Mouse (Mus musculus) hindbrain, embryonic 11.5 days (tissue): ENCODE data around the gene Gm609. TPM values are rescaled to one million over a fixed set of nuclear protein-coding genes. Genes with fewer than 3 reads are reported as not detected.
"Not testable (repeated sequence)": the region's sequence is repeated elsewhere in the genome, so short reads cannot be mapped to it uniquely, and the experiment has no call there.

Experiments used
- ATAC-seq: fragments of 200-750 bp; cut with Nextera tagmentation; 2 replicates; pipeline ENCODE4 v1.8.0; 2017; ENCODE audit warnings: mild to moderate bottlenecking, moderate TSS enrichment, moderate library complexity; ENCODE audit not compliant: low FRiP score
- DNase-seq: peaks from one replicate; pipeline ENCODE4 v3.0.0-alpha.2; 2015; ENCODE audit warnings: low spot score
- H3K27ac ChIP-seq: fragments of 300-500 bp; sonication (generic); 2 replicates; pipeline ENCODE4 v1.5.1; 2014; ENCODE audit warnings: mild to moderate bottlenecking, low read depth, low read length
- H3K27me3 ChIP-seq: fragments of 300-500 bp; sonication (generic); 2 replicates; pipeline ENCODE4 v1.6.1; 2014; ENCODE audit warnings: mild to moderate bottlenecking, low read length, moderate library complexity, mixed read lengths; ENCODE audit not compliant: control insufficient read depth, insufficient read depth
- H3K36me3 ChIP-seq: fragments of 300-500 bp; sonication (generic); 2 replicates; pipeline ENCODE4 v1.6.1; 2014; ENCODE audit warnings: mild to moderate bottlenecking, low read length, moderate library complexity, mixed read lengths; ENCODE audit not compliant: control insufficient read depth, insufficient read depth
- H3K4me1 ChIP-seq: fragments of 300-500 bp; sonication (generic); replicated peaks from 2 replicates; pipeline ENCODE4 v1.6.1; 2014; ENCODE audit warnings: low read length, mixed read lengths; ENCODE audit not compliant: control insufficient read depth, insufficient read depth
- H3K4me2 ChIP-seq: fragments of 300-500 bp; sonication (generic); replicated peaks from 2 replicates; pipeline ENCODE4 v1.6.1; 2014; ENCODE audit warnings: mild to moderate bottlenecking, low read depth, low read length
- H3K4me3 ChIP-seq: fragments of 300-500 bp; sonication (generic); 2 replicates; pipeline ENCODE4 v1.5.1; 2014; ENCODE audit warnings: low read depth, low read length
- H3K9ac ChIP-seq: fragments of 300-500 bp; sonication (generic); 2 replicates; pipeline ENCODE4 v1.6.1; 2014; ENCODE audit warnings: low read depth, low read length
- H3K9me3 ChIP-seq: fragments of 300-500 bp; sonication (generic); 2 replicates; pipeline ENCODE4 v1.6.1; 2016; ENCODE audit warnings: low read length; ENCODE audit not compliant: control insufficient read depth
- WGBS: fragments of 180-500 bp; shearing (Covaris S2); extraction: QIAGEN DNeasy Blood & Tissue Kit; methylation state at CpG from one replicate; pipeline ENCODE4 v1.1.7; 2014; 5-methylcytosine and 5-hydroxymethylcytosine counted together
- polyA plus RNA-seq: library from polyadenylated mRNA; unstranded; fragments of >200 nt; fragmentation: Nextera tagmentation; extraction: Ambion mirVana; gene quantifications from 2 replicates; pipeline ENCODE4 v1.2.1, GENCODE M21; 2014

Gene Gm609
- polyA plus RNA-seq: not detected in 2 replicates

DNA sequence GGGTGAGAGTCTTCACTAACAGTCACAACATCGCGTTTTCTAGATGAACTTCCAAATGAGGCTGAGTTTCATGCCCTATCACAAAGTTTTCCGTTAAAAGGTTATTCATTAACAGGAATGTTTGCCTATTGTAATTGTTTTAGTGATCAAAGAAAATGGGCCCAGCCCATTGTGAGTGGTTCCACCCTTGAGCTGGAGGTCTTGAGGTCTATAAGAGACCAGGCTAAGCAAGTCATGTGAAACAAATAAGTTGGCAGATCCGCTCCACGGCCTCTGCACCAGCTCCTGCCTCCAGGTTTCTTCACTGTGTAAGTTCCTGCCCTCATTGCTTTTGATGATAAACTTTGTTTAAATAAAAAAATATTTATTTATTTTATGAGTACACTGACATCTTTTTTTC lies at the start of gene Gm609:
Gm609 (minus strand) TSS at position 43 of the 400 bp plus-strand sequence.
- Histone ChIP-seq H3K9ac (no peak within 1 kb of the TSS), H3K36me3 (no peaks in the 10 kb centered on the region), H3K4me3 (no peak within 1 kb of the TSS), H3K4me1 (no peaks in the 10 kb centered on the region), H3K9me3 (no peaks in the 10 kb centered on the region), H3K27me3 (no peaks in the 10 kb centered on the region), H3K4me2 (no peak within 1 kb of the TSS), H3K27ac (no peak within 1 kb of the TSS)
- WGBS: 80% methylated on average over 5 of the region's 5 CpGs
- no peak for DNase-seq
- no peak for ATAC-seq

GRCm38 (mm10) chr16:45542108-45542507 lies 49.3 kb upstream of the Gm609 start:
- Histone ChIP-seq H3K27me3 (no peaks in the 10 kb centered on the region), H3K4me3 (no peak overlapping the region), H3K9ac (no peak overlapping the region), H3K9me3 (no peaks in the 10 kb centered on the region), H3K27ac (no peak overlapping the region), H3K4me2 (no peak overlapping the region), H3K36me3 (no peaks in the 10 kb centered on the region), H3K4me1 (no peaks in the 10 kb centered on the region)
- DNase-seq: no peak
- no peak for ATAC-seq

DNA sequence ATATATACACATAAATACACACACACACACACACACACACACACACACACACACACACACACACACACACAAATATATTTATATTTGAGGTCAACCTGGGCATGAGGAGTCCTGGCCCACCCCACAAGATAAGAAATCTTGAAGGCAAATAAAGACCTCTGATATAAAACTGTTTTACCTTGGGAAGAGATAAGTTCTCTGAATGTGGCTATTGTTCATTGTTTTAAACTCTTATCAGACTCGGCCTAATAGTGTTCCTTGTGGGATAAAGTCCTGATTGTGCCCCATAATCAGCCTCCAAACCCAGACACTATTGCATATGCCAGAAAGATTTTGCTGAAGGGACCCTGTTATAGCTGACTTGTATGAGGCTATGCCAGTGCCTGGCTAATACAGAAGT lies 45.6 kb upstream of the Gm609 start:
- not testable (repeated sequence) for H3K27me3 ChIP-seq, H3K4me1 ChIP-seq, H3K9me3 ChIP-seq, H3K9ac ChIP-seq, H3K27ac ChIP-seq, H3K4me3 ChIP-seq, ATAC-seq, H3K4me2 ChIP-seq, H3K36me3 ChIP-seq, DNase-seq
- 86% methylated on average over 1 of the region's 1 CpGs for WGBS

DNA sequence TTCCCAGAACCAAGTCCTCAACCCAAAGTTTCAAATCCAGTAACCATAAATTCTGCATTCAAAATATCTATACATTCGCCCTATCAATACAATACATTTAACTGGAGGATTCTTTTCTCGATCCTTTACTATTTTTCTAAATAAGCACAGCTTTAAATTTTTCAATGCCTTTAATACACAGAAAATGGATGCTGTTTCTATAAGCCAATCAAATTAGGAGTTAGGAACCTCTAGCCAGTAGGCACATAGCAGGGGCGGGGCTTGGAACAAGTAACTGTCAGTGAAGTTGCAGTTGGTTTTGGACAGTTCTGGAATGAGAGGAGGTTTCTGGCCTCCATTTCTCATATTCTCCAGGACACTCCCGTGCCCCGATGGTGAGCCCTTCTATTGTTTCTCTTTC lies 42.2 kb upstream of the Gm609 start, which contains the start of gene Slc9c1:
Slc9c1 (plus strand) TSS at position 301 of the 400 bp plus-strand sequence.
- H3K36me3 ChIP-seq: no peaks in the 10 kb centered on the region
- no peaks in the 10 kb centered on the region for H3K27me3 ChIP-seq
- H3K27ac ChIP-seq: no peak within 1 kb of the TSS
- no peaks in the 10 kb centered on the region for H3K9me3 ChIP-seq
- no peaks in the 10 kb centered on the region for H3K4me1 ChIP-seq
- ATAC-seq (no peak), DNase-seq (no peak)
- no peak within 1 kb of the TSS for H3K4me2 ChIP-seq
- WGBS: 91% methylated on average over 5 of the region's 5 CpGs
- no peak within 1 kb of the TSS for H3K4me3 ChIP-seq
- no peak within 1 kb of the TSS for H3K9ac ChIP-seq

GRCm38 (mm10) chr16:45531950-45532349 lies 39.2 kb upstream of the Gm609 start, which contains the start of gene Gm17783:
Gene Gm17783, minus strand, starts transcription at chr16:45532050.
- Histone ChIP-seq H3K4me2 (no peak within 1 kb of the TSS), H3K4me1 (no peaks in the 10 kb centered on the region), H3K9ac (no peak within 1 kb of the TSS), H3K27ac (no peak within 1 kb of the TSS), H3K27me3 (no peaks in the 10 kb centered on the region), H3K4me3 (no peak within 1 kb of the TSS), H3K9me3 (no peaks in the 10 kb centered on the region), H3K36me3 (no peaks in the 10 kb centered on the region)
- WGBS: 85% methylated on average over 4 of the region's 4 CpGs
- ATAC-seq (no peak), DNase-seq (no peak)

- WGBS: 88% methylated on average over 5 of the region's 5 CpGs
- Histone ChIP-seq H3K36me3 (no peaks in the 10 kb centered on the region), H3K9ac (no peak overlapping the region), H3K27me3 (no peaks in the 10 kb centered on the region), H3K9me3 (no peaks in the 10 kb centered on the region), H3K4me2 (no peak overlapping the region), H3K4me1 (no peaks in the 10 kb centered on the region), H3K4me3 (no peak overlapping the region), H3K27ac (no peak overlapping the region)
- DNase-seq (no peak), ATAC-seq (no peak)
Observed at GRCm38 (mm10) chr16:45525551-45525950, 32.8 kb upstream of the Gm609 start.

DNA sequence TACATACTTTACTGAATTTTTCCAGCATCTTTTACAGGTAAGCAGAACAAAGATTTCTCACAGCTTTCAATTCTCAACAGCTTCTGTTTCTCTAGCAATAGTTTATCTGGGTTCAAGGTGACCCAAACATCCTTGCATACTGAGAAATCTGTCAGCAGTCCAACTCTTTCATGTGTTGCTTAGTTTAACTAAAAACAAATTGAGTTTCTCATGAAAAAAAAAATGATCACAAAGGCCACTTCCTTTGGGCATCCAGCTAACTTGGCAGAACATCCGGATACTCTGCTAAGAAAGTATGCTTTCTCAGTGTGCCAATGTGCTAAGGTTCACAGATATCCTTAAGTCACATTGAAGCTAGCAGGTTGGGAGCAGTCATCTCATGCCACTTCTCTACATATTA lies 2.6 kb upstream of the Gm609 start:
- WGBS: 84% methylated on average over 1 of the region's 1 CpGs
- H3K9ac ChIP-seq: no peak overlapping the region
- no peak overlapping the region for H3K4me3 ChIP-seq
- no peaks in the 10 kb centered on the region for H3K27me3 ChIP-seq
- DNase-seq (no peak), ATAC-seq (no peak)
- H3K4me2 ChIP-seq: no peak overlapping the region
- H3K36me3 ChIP-seq: no peaks in the 10 kb centered on the region
- no peaks in the 10 kb centered on the region for H3K4me1 ChIP-seq
- no peaks in the 10 kb centered on the region for H3K9me3 ChIP-seq
- H3K27ac ChIP-seq: no peak overlapping the region

GRCm38 (mm10) chr16:45476991-45477390 lies 15.8 kb downstream of the Gm609 start:
- Histone ChIP-seq H3K4me3 (no peak overlapping the region), H3K9ac (no peak overlapping the region), H3K4me1 (no peaks in the 10 kb centered on the region), H3K27ac (no peak overlapping the region), H3K36me3 (no peaks in the 10 kb centered on the region), H3K4me2 (no peak overlapping the region), H3K9me3 (no peaks in the 10 kb centered on the region), H3K27me3 (no peaks in the 10 kb centered on the region)
- ATAC-seq (no peak), DNase-seq (no peak)

DNA sequence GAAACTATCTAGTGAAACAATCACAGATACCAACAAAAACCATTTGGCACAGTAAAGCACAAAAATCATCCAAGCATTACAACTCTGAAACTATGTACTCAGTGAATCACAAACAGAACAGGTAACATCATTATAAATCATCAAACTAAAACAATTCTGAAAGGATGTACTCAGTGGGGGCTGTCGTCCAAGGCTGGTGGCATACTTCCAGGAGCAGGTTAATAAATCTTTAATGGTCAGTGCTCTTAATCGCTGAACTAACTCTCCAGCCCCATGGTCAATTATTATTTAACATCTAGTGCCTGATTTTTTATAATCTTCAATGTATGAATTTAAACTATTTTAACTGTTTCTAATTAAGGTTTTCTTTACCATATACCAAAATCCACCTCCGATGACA lies 20.9 kb downstream of the Gm609 start:
- not testable (repeated sequence) for H3K4me1 ChIP-seq, H3K27ac ChIP-seq, DNase-seq, ATAC-seq, H3K4me2 ChIP-seq, H3K4me3 ChIP-seq, H3K27me3 ChIP-seq, H3K36me3 ChIP-seq, H3K9me3 ChIP-seq, H3K9ac ChIP-seq
- 87% methylated on average over 3 of the region's 3 CpGs for WGBS
